Mouse (Mus musculus): ENCODE results near the gene Vmn1r149.
"Not testable (repeated sequence)": the region's sequence is repeated elsewhere in the genome, so short reads cannot be mapped to it uniquely, and the experiment has no call there.

Gene Vmn1r149

GRCm38 (mm10) chr7:22438129-22438528, at the start of gene Vmn1r149:
Gene Vmn1r149, minus strand, starts transcription at chr7:22438229.
- not testable (repeated sequence) for H3K36me3 ChIP-seq (ENCODE audit: insufficient read depth, low read length); H3K27me3 ChIP-seq (ENCODE audit: insufficient read depth, low read length); H3K4me1 ChIP-seq (replicated peaks; ENCODE audit: low read depth, low read length); H3K9me3 ChIP-seq (ENCODE audit: low read length); H3K4me3 ChIP-seq (replicated peaks; ENCODE audit: low read length)

GRCm38 (mm10) chr7:22463975-22464374, 25.9 kb upstream of the Vmn1r149 start, which contains the start of gene Gm10665:
Gene Gm10665, minus strand, starts transcription at chr7:22464075.
- not testable (repeated sequence) for H3K4me1 ChIP-seq (replicated peaks; ENCODE audit: low read depth, low read length); H3K36me3 ChIP-seq (ENCODE audit: insufficient read depth, low read length); H3K4me3 ChIP-seq (replicated peaks; ENCODE audit: low read length); H3K9me3 ChIP-seq (ENCODE audit: low read length); H3K27me3 ChIP-seq (ENCODE audit: insufficient read depth, low read length)

GRCm38 (mm10) chr7:22413283-22413682, 24.7 kb downstream of the Vmn1r149 start, which contains the start of gene Vmn1r148:
Gene Vmn1r148, plus strand, starts transcription at chr7:22413583.
- H3K36me3 ChIP-seq (ENCODE audit: insufficient read depth, low read length); H3K4me3 ChIP-seq (replicated peaks; ENCODE audit: low read length); H3K4me1 ChIP-seq (replicated peaks; ENCODE audit: low read depth, low read length); H3K9me3 ChIP-seq (ENCODE audit: low read length); H3K27me3 ChIP-seq (ENCODE audit: insufficient read depth, low read length): not testable (repeated sequence)

Data from E14TG2a.4 (cell line).